Mouse (Mus musculus) cerebellum, adult 2 months (tissue): ENCODE results near the gene 1700017D01Rik.

Experiments used
- CTCF ChIP-seq: fragments of 200-500 bp; IDR thresholded peaks from 2 replicates; pipeline ENCODE4 v1.5.1; 2011; ENCODE audit warnings: low read depth, mild to moderate bottlenecking, control low read depth, low read length, moderate library complexity, borderline replicate concordance; ENCODE audit not compliant: insufficient read depth
- POLR2A ChIP-seq: fragments of 200-500 bp; IDR thresholded peaks from 2 replicates; pipeline ENCODE4 v1.6.1; 2011; ENCODE audit warnings: low read length, control low read depth, borderline replicate concordance; ENCODE audit not compliant: insufficient read depth

GRCm38 (mm10) chr19:11052877-11053276 lies 77.8 kb downstream of the 1700017D01Rik start:
- TF ChIP-seq CTCF (no peak), POLR2A (no peak)
